Mouse (Mus musculus): ENCODE data around the gene Zbtb37.

Gene Zbtb37

DNA sequence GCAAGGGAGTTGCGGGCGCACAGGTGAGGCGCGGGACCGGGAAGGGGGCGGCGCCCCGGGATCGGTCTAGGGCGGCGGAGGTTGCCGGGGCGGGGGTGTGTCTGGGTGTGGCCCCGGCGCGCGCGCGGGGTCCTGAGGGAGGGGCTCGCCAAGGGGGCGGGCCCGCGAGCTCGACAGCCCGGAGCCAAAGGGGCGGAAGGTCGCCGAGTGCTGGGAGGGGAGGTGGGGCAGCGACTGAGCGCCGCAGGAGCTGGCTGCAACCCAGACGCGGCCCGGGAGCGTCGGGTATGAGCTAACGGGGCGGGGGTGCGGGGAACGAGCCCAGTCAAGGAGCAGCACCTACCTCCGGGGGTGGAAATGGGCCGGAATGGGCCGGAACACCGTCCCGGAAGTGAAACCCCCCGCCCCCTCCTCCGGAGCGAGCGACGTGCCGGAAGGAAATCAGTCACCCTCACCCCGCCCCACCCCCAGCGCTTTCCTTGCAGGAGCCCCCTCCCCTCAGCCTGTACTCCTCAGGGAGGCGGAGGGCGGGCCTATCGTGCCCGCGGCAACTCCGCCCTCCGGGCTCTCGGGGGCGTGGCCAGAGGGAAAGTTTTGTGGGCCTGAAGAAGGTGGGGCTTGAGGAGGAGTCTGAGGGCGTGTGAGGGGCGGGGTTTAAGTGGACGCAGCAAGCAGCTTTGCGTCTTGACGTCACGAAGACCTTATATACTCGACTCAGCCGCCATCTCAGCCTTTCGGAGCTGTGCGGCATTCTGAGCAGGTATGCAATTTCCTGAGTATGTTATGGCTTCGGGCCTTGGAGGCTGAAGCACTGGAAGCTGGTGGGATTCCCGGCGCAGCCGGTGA is at the start of gene Zbtb37:
Gene Zbtb37, minus strand, starts transcription at position 415 of the 846 bp plus-strand sequence.
- DNase-seq (ENCODE audit: low spot score) = peak; percentile 99

DNA sequence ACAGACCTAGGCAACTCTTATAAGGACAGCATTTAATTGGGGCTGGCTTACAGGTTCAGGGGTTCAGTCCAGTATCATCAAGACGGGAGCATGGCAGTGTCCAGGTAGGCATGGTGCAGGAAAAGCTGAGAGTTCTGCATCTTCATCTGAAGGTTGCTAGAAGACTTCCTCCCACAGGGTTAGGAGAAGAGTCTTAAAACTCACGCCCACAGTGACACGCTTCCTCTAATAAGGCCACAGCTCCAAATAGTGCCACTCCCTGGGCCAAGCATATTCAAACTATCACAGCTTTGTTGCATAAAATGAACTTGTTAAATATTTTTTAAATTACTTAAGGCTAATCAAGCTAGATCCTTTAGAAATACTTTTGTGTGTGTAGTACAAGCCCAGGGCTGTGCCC is 42.6 kb upstream of the Zbtb37 start:
- no peak for DNase-seq (ENCODE audit: low spot score)

DNA sequence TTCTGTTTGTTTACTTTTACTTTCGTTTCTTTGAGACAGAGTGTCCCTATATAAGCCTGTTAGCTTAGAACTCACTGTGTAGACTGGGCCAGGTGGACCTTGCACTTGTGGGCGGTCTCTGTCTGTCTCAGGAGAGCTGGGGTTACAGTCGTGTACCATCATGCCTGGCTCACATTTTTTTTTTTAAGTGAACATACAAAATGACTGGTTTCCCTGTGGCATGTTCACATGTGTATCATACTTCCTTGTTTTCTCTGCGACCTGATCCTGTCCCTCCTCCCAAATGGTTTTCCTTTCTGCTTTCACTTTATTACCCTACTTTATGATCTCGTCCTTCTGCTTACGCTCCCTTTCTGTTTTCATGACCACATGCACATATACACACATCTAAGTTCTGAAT is 41.6 kb upstream of the Zbtb37 start:
- DNase-seq (ENCODE audit: low spot score) = no peak

DNA sequence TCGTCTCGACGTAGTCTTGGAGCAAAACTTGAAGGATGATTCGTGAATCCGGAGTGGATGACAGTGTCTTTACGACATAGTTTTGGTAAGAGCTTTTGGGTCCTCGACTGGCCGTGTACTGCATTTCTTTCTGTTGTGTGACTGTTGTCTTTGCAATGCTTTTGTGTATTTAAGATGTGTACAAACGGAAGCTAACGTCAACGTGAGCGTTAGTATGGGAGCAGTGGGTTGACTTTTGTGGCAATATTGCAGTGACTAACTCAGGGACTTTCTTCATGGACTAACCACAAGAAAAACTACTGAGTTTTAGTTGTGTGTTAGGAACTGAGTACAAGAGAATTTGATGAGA is 36.6 kb upstream of the Zbtb37 start:
- no peak for DNase-seq (ENCODE audit: low spot score)

DNA sequence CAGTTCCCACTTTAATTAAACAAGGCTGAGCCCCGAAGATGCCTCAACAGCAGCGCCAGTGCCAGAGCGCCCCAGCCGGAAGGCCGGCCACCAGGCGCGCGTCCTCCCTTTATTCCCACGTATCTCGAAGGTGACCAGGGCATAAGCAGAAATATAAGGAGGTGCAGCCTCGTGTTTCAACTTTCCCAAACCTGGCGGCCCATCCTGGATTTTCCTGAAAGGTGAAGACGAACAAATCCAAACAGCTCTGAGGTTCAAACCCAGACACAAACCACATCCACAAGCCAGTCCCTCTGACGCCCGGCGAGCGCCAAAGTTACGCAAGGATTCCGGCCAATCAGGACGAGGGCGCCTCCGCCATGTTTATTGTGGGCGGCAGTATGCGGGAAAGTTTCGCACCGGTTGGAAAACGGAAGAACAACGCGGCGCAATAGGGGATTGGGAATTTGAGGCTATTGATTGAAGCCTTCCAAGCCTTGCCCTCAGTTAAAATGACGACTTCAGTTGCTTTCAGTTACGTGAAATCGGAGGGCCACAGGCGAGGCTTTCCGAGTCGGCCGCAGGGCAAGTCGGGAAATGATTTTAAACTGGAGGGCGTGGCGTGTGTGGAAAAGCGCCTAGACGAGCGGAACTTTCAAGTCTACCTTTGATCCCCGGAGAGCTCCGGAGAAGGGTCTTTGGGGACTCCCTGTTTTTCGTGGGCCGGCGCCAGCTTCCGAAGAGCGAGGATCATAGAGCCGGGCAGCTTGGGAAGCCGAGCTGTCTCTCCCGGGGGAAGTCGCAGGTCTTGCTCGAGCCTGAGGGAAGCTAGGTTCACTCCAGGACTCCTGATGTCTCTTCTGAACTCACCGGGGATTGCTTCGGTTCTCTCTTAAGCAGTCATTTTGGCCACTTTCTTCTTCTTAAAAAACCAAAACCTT is 36.0 kb upstream of the Zbtb37 start, which contains the start of the genes Dars2 and Cenpl:
Gene Dars2, minus strand, starts transcription at position 307 of the 920 bp plus-strand sequence.
Gene Cenpl, plus strand, starts transcription at position 362 of the 920 bp plus-strand sequence.
- DNase-seq (ENCODE audit: low spot score) = peak; percentile 94

DNA sequence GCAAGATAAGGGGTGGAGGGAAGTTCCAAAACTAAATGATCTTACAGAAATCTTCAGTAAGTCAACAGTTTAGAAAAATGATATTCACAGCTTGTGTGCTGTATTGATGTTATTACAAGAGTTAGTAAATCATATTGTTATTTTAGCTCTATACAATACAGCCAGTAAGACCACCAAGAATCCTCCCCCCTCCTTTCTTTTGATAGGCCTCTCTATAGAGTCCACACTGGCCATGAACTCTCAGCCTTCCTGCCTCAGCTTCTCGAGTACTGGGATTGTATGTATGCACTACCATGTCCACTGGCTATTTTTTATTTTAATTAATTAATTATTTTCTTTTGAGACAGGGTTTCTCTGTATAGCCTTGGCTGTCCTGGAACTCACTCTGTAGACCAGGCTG is 28.7 kb upstream of the Zbtb37 start:
- no peak for DNase-seq (ENCODE audit: low spot score)

DNA sequence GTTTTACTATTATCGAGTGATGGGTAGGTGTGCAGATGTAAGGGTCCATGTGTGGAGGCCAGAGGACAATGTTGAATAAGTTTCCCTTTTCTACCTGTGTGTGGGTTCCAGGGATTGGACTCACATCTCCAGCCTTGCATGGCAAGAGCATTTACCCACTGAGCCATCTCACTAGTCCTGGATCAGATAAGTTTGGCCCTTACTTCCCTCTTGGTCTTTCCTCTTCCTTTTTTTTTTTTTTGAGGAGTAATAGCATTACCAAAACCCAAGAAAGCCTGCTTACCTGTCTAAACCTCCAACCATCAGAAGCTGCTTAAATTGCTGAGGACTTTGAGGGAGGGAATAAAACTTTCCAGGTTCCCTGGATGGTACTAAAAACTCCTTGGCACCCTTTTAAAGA is 22.5 kb upstream of the Zbtb37 start:
- DNase-seq (ENCODE audit: low spot score) = no peak

DNA sequence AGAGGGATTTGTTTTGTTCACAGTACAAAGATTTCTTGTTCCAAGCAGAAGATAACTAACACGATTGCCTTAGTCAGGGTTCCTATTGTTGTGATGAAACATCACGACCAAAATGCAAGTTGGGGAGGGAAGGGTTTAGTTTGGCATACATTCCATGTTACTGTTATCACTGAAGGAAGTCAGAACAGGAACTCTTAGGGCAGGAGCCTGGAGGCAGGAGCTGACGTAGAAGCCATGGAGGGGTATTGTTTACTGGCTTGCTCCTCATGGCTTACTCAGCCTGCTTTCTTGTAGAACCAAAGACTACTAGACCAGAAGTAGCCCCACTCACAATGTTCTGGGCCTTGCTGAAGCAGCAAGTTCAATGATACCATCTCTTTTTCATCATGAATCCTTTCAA is 12.3 kb upstream of the Zbtb37 start:
- DNase-seq (ENCODE audit: low spot score) = no peak

DNA sequence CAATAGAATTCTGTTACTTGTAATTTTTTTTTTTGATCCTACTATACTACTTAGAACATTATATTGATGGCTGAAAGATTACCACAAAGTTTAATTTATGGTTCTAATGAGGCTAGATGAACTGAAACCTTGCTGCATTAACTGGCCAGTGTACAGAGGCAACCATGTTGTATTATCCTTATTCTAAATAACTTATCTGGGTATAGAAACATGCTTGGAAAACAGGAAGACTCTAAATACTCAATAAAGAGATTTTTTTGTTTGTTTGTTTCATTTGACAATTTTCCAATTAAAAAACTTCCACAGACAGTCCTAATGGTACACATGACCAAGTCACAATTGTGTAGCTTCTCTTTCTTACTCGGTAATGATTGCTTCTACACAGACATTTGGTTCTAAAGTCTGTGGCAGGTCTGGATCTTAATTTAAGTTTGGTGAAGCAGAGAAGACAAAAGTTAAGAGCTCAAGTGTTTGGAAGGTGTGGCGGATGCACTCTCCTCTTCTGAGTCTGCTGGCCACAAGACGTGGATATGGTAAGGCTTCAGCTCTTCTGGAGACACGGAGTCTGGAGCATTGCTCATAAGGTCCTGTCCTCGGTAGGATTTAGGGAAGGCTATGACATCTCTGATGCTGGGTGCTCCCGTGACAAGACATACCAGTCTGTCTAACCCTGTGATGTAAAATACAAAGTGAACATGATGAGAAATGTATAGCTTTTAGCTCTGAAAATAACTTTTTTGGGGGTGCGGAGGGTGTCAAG is 6.8 kb upstream of the Zbtb37 start:
- DNase-seq (ENCODE audit: low spot score) = no peak

DNA sequence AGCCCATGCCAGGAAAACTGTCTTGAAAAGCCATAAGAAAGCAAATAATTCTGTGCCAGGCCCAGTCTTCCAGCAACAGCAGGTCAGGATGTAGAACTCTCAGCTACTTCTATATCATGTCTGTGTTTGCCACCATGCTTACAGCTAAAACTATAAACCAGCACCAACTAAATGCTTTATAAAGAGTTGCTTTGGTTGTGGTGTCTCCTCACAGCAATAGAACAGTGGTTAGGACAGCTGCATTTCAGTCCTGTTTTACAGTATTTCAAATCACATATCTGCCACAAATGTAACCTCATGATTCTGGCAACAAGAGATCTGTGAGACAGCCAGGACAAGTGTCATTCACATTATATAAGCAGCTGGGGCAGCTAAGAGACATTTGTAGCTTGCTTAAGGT is 6.2 kb upstream of the Zbtb37 start:
- no peak for DNase-seq (ENCODE audit: low spot score)

DNA sequence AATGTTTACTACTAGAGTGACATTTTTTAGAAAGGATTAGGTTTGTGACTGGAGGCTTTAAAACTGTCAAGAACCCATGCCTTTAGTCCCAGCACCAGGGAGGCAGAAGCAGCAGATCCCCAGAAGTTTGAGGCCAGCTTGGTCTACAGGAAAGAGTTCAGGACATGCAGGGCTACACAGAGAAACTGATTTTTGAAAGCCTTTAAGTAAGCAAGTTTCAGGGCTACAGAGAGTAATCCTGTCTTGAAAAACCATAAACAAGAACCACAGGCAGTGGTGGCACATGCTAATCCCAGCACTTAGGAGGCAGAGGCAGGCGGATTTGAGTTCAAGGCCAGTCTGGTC is 5.7 kb upstream of the Zbtb37 start:
- no peak for DNase-seq (ENCODE audit: low spot score)

DNA sequence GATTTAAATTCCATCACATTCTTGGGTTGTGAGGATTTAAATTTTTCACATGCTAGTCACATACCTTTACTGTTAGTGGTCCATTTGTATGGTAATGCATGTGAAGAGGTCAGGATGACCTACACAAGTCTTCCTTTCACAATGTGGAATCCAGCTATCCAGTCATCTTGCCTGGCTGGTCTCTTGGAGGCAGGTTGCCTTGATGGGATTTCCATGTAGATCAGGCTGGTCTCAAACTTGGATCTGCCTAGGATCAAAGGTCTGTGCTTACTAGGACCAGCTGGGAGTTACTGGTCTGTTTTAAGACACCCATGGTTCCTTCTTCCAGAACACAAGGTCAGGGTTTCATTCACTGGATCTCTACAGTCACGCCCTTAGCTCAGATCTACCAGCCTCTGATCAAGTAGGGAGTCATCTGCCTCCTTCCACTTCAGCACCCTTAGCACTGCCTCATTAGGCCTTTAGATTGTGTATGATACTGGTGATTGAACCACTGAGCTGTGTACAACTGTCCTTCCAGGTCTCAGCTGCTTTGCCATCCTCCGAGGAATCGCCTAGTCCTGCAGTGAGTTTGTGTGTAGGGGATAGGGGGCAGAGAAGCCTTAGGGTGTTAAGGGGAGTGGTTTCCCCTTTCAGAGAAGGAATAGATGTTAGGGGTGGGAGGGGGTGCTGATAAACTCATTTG is 5.2 kb upstream of the Zbtb37 start:
- DNase-seq (ENCODE audit: low spot score) = no peak

DNA sequence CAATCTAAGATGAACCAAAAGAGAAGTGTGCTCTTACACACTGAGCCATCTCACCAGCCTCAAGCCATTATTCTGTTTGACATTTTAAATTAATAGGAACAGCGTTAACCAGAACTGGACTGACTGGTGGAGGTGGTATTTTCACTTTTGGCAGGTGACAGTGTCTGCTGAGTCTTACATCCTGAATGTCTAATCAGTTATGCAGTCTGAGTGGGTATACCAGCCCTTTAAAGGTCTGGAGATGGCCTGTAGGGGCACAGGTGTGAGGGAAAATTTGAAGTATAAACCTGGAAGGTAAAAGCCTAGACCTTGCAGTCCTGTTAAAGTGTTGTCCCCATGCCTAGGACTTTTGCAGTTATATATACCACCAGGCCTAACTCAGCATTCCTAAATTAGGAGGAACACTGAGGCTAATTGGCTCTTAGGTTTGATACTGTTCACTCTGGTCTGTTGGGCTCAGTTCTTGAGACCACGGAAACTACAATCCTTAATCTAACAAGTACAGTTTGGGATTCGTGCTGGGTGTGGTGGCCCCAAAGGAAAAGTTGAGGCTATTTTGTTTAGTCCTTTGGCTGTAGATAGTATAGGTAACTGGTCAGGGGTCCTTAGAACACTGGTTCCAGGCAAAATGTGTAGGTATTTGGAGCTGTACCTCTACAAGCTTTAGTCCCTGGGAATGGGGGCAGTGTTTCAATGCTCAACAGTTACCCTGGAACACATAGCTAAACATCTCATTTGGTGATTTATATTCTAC is 4.5 kb upstream of the Zbtb37 start:
- DNase-seq (ENCODE audit: low spot score) = no peak

DNA sequence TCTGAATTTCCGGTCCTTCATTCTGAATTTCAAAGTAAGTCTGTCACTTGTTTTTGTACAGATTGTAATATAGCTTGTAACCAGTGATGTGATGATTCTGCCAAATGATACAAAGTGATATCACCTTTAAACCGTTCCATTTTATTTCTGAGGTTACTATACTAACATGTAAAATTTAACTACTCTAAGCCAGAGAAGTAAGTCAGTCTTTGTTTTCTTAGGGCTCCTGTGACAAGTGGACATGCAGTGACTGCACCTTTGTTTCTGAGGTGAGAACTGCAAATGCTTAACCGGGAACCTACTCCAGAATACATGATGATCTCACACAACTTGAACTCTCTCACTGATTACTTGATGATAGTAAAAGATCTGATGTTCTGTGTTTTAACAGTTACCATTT is 3.4 kb upstream of the Zbtb37 start:
- no peak for DNase-seq (ENCODE audit: low spot score)

DNA sequence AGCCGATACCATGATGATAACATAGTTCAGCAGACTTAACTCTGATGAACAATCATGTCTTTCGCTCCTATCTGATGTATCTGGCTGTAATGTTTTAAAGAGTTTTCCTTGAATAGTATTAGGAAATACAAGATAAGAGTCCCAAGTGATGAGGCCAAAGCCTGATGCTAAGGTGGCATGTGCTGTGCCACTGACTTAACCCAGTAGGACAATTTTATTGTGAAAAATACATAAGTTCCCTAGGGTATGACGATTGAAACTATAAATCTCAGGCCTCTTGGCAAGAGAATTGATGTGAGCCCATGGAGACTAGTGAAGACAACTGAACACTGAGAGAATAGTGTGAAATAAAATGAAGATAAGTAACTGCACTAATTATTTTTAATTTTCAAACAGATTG is 3.0 kb upstream of the Zbtb37 start:
- no peak for DNase-seq (ENCODE audit: low spot score)

DNA sequence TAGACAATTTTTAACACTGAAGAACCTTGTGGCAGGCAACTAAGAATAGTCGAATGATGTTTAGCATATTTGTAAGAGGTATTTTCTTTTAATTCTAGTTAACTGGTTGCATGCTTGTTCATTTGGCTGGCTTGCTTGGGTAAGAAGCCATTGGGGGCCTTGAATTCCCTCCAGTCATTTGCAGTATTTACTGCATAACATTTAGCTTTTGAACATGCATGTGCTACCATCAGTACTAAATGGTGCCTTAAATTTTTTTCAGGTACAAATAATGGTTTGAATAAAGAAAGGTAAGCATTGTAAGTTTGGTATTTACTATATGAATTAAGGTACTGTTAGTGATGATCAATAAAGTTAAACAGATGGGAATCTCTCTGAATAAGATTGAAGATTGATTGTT is 2.4 kb upstream of the Zbtb37 start:
- DNase-seq (ENCODE audit: low spot score) = no peak

DNA sequence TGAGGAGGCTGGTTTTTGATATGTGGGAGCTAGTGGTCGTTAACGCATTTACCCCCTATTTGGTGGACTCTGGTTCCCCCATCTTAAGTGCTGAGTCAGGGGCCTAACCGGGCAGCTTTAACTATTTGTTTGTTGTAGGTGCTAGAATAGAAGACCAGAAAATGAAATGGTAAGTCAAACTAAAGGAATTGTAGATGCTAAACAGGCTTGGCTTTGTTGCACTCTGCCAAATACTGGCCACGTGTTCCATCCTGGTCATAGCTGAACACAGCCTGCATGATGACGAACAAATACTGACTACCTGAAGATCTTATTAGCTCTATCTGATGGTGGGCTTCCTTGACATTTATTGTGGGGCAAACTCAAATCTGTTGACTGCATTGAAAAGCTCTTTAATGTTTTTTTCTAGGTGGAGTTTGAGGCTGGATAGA is 1.8 kb upstream of the Zbtb37 start:
- DNase-seq (ENCODE audit: low spot score) = no peak

DNA sequence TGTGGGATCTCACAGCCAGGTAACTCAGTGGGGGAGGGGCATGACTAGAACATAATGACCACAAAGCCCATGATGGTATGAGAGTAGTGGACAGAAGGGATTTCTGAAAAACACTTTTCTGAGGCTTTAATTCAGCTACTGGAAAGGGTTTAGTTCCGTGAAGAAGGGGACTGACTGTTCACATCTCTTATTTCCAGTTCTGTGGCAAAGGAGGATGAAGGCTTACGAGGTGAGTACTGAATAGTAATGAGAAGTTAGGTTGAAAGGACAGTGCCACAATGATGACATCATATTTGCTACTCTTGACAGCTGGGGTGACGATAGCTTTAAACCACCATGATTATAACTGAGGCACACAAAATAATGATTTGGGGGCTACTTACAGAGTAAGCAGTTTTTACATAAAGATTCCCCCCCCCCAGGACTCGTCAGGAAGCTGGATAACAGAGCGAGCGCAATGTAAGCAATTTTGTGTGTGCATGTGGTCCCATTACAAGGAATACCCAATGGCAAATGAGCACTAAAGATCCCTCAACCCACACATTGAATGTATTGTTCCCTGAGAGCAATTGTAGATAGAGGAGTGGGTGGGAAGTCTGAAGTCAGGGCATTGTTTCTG is 1.2 kb upstream of the Zbtb37 start:
- DNase-seq (ENCODE audit: low spot score) = peak; percentile 24

DNA sequence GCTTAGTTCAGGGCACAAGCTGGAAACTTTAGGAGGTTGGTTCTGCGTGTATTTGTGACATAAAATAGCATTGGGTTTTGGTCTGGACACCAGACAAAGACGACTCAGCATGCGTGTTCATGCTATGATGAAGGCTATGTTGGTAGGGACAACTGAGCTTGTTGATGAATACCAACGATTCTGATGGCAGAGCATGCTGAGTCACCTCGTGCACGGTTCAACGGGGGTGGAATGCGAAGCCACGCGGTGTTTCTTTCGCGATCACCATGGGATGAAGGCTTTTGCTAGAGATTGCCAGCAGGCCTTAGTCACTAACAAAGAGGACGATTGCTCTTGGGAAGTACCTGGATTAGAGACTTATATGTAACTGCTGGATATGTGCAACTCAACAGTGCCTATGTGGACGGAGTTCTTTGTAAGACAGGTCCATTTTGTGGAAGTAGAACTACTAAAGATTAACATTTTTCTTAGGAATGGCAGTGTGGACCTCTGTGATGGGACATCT is 684 bp upstream of the Zbtb37 start:
- DNase-seq (ENCODE audit: low spot score) = no peak

DNA sequence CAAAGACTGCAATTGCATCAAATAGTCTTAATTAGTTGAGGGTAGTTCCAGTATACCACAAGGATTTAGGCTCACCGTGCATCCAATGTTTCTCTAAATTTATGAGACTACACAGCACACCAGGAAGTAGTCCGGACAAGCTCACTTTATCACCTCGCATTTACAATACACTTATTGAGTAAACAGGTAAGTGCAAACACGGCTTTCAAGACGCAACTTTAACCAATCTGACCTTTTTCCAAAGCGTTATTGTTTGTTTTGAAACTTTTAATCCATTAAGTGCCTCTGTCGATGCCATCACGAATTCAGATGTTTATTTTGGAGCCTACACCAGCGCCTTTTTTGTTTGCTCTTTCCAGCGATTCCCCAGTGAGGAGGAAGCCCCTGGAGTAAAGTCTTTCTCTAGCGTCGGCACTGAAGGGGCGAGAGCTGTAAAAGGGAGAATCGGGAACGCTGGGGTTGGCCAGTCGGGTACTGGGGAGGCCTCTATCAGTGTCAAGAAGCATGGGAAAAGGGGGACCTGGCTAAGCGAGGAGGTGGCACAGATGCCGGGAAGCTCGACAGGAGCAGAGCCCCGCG is 704 bp downstream of the Zbtb37 start:
- DNase-seq (ENCODE audit: low spot score) = no peak

All from testis, postnatal 14 days (tissue).